Mouse (Mus musculus): ENCODE data around the gene Zcwpw1. TPM values are rescaled to one million over a fixed set of nuclear protein-coding genes. Genes with fewer than 3 reads are reported as not detected.
A peak's percentile ranks its signal among the peaks of the same experiment; 100 is the strongest.

The Zcwpw1 gene
- 26.6 and 31.8 TPM in 2 replicates for polyA plus RNA-seq (2015; fragmentation: Nextera tagmentation; extraction: Ambion mirVana)

GRCm38 (mm10) chr5:137787151-137787928, at the start of gene Zcwpw1, which contains the start of gene Mepce:
Gene Zcwpw1, plus strand, starts transcription at chr5:137787798.
Gene Mepce, minus strand, starts transcription at chr5:137787655.
- Histone ChIP-seq H3K27ac (peak within 1 kb of the TSS; percentile 98), H3K9ac (peak within 1 kb of the TSS; percentile 92), H3K36me3 (peaks cover 26% of the 10 kb centered on the region), H3K9me3 (replicated peaks) (no peaks in the 10 kb centered on the region), H3K27me3 (no peaks in the 10 kb centered on the region), H3K4me1 (peaks cover 38% of the 10 kb centered on the region), H3K4me2 (peak within 1 kb of the TSS; percentile 90), H3K4me3 (replicated peaks) (peak within 1 kb of the TSS; percentile 92)
- ATAC-seq (replicated peaks; ENCODE audit: low FRiP score) = peak; percentile 71
- under 1% methylated on average over 48 of the region's 48 CpGs for WGBS

DNA sequence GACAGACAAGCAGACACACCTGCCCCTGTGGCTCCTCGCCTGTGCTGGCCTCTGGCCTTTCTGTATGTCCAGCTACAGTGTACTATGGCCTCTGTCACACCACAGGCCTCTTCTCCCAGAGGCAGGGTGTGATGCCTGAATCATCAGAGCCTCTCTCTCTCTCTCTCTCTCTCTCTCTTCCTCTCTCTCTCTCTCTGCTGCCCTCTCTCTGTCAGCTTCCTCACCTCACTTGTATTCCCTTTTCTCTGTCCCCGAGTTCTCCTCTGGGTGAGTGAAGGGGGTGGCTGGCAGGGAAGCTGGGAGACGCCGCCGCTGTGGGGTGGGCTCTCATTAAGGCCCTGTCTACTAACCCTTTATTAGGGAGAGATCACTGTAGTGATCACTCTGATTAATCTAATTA, 49.1 kb upstream of the Zcwpw1 start:
- Histone ChIP-seq H3K27ac (no peak overlapping the region), H3K27me3 (no peaks in the 10 kb centered on the region), H3K4me1 (peaks cover 41% of the 10 kb centered on the region), H3K4me3 (replicated peaks) (no peak overlapping the region), H3K36me3 (peaks cover 24% of the 10 kb centered on the region), H3K4me2 (no peak overlapping the region), H3K9ac (no peak overlapping the region; the same call in 1 of the 2 replicates), H3K9me3 (replicated peaks) (no peaks in the 10 kb centered on the region)
- no peak for ATAC-seq (replicated peaks; ENCODE audit: low FRiP score)
- WGBS = 69% methylated on average over 5 of the region's 5 CpGs

GRCm38 (mm10) chr5:137739471-137739870, 48.1 kb upstream of the Zcwpw1 start:
- H3K9me3 ChIP-seq (replicated peaks) = no peaks in the 10 kb centered on the region
- no peaks in the 10 kb centered on the region for H3K27me3 ChIP-seq
- no peak overlapping the region for H3K27ac ChIP-seq
- ATAC-seq (replicated peaks; ENCODE audit: low FRiP score) = no peak
- peaks cover 19% of the 10 kb centered on the region for H3K36me3 ChIP-seq
- WGBS = 57% methylated on average over 9 of the region's 9 CpGs
- peak overlapping the region; percentile 69; the same call in 1 of the 2 replicates for H3K4me3 ChIP-seq (replicated peaks)
- H3K4me1 ChIP-seq = peaks cover 35% of the 10 kb centered on the region
- no peak overlapping the region for H3K9ac ChIP-seq
- H3K4me2 ChIP-seq = 0 out of 2 replicates have a peak overlapping the region, but pooled peaks have one; percentile 14

DNA sequence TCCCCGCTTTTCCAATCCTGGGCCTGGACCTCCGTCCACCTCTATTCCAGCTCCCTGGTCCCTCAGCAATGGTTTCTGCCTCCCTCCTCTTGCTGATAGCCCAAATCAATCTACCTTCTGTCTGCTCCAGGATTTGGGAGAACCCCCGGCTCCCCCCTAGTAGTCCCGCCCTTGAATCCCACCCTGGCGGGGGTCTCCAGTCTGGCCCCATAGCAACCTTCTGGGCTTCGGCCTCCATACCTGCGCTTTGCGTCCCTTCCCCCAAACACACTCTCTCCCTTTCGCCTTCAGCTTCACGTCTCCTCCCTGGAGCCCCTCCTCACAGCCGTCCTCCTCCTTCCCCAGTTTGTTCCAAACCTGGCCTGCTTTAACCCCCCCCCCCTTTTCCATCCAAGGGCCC, 47.1 kb upstream of the Zcwpw1 start:
- Histone ChIP-seq H3K4me1 (peaks cover 37% of the 10 kb centered on the region), H3K9ac (peak overlapping the region; percentile 65), H3K27ac (0 out of 2 replicates have a peak overlapping the region, but pooled peaks have one; percentile 81), H3K4me2 (peak overlapping the region; percentile 97), H3K4me3 (replicated peaks) (peak overlapping the region; percentile 69), H3K36me3 (peaks cover 12% of the 10 kb centered on the region), H3K9me3 (replicated peaks) (no peaks in the 10 kb centered on the region), H3K27me3 (no peaks in the 10 kb centered on the region)
- 10% methylated on average over 11 of the region's 11 CpGs for WGBS
- ATAC-seq (replicated peaks; ENCODE audit: low FRiP score) = no peak

GRCm38 (mm10) chr5:137741023-137741931, 46.3 kb upstream of the Zcwpw1 start, which contains the start of gene Nyap1:
Gene Nyap1, minus strand, starts transcription at chr5:137741607.
- peak; percentile 86 for ATAC-seq (replicated peaks; ENCODE audit: low FRiP score)
- Histone ChIP-seq H3K27me3 (no peaks in the 10 kb centered on the region), H3K4me2 (peak within 1 kb of the TSS; percentile 97), H3K36me3 (peaks cover 4% of the 10 kb centered on the region; the same call in 1 of the 2 replicates), H3K9ac (peak within 1 kb of the TSS; percentile 65), H3K9me3 (replicated peaks) (no peaks in the 10 kb centered on the region), H3K27ac (peak within 1 kb of the TSS; percentile 81), H3K4me1 (peaks cover 38% of the 10 kb centered on the region), H3K4me3 (replicated peaks) (peak within 1 kb of the TSS; percentile 69)
- WGBS = under 1% methylated on average over 67 of the region's 71 CpGs

- Histone ChIP-seq H3K36me3 (no peaks in the 10 kb centered on the region), H3K27ac (0 out of 2 replicates have a peak overlapping the region, but pooled peaks have one; percentile 81)
Measured at GRCm38 (mm10) chr5:137742048-137742447, 45.5 kb upstream of the Zcwpw1 start.

GRCm38 (mm10) chr5:137742836-137743235, 44.8 kb upstream of the Zcwpw1 start:
- H3K36me3 ChIP-seq = no peaks in the 10 kb centered on the region
- H3K9me3 ChIP-seq (replicated peaks) = no peaks in the 10 kb centered on the region
- no peak for ATAC-seq (replicated peaks; ENCODE audit: low FRiP score)
- peaks cover 49% of the 10 kb centered on the region for H3K4me1 ChIP-seq
- 93% methylated on average over 6 of the region's 6 CpGs for WGBS
- no peak overlapping the region for H3K27ac ChIP-seq
- H3K9ac ChIP-seq = no peak overlapping the region
- H3K4me2 ChIP-seq = no peak overlapping the region
- no peak overlapping the region for H3K4me3 ChIP-seq (replicated peaks)
- H3K27me3 ChIP-seq = no peaks in the 10 kb centered on the region

More at GRCm38 (mm10) chr5:137742048-137742447, 45.5 kb upstream of the Zcwpw1 start:
- WGBS = 59% methylated on average over 10 of the region's 10 CpGs
- Histone ChIP-seq H3K27me3 (no peaks in the 10 kb centered on the region), H3K4me3 (replicated peaks) (peak overlapping the region; percentile 69), H3K4me2 (peak overlapping the region; percentile 97), H3K9ac (no peak overlapping the region), H3K9me3 (replicated peaks) (no peaks in the 10 kb centered on the region), H3K4me1 (peaks cover 41% of the 10 kb centered on the region)
- no peak for ATAC-seq (replicated peaks; ENCODE audit: low FRiP score)

DNA sequence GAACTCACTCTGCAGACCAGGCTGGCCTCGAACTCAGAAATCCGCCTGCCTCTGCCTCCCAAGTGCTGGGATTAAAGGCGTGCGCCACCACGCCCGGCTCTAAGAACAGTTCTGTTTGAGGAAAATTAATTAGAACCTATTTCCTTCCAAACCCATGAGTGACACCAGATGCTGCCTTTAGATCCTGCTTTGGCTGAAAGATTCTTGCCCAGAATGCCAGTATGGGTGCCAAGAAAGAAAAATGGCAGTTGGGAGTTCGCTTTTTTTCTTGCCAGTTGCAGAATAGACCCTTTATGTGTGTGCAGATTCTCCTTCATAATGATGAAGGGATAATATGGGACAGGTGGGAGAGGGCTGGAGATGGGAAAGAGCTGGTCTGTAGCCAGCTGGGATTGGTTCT, 43.4 kb upstream of the Zcwpw1 start:
- Histone ChIP-seq H3K4me2 (no peak overlapping the region), H3K4me1 (peaks cover 52% of the 10 kb centered on the region), H3K27me3 (no peaks in the 10 kb centered on the region), H3K27ac (no peak overlapping the region), H3K9ac (no peak overlapping the region), H3K9me3 (replicated peaks) (no peaks in the 10 kb centered on the region), H3K36me3 (peaks cover under 1% of the 10 kb centered on the region; the same call in 1 of the 2 replicates), H3K4me3 (replicated peaks) (no peak overlapping the region)
- WGBS = 90% methylated on average over 7 of the region's 7 CpGs
- ATAC-seq (replicated peaks; ENCODE audit: low FRiP score) = no peak

DNA sequence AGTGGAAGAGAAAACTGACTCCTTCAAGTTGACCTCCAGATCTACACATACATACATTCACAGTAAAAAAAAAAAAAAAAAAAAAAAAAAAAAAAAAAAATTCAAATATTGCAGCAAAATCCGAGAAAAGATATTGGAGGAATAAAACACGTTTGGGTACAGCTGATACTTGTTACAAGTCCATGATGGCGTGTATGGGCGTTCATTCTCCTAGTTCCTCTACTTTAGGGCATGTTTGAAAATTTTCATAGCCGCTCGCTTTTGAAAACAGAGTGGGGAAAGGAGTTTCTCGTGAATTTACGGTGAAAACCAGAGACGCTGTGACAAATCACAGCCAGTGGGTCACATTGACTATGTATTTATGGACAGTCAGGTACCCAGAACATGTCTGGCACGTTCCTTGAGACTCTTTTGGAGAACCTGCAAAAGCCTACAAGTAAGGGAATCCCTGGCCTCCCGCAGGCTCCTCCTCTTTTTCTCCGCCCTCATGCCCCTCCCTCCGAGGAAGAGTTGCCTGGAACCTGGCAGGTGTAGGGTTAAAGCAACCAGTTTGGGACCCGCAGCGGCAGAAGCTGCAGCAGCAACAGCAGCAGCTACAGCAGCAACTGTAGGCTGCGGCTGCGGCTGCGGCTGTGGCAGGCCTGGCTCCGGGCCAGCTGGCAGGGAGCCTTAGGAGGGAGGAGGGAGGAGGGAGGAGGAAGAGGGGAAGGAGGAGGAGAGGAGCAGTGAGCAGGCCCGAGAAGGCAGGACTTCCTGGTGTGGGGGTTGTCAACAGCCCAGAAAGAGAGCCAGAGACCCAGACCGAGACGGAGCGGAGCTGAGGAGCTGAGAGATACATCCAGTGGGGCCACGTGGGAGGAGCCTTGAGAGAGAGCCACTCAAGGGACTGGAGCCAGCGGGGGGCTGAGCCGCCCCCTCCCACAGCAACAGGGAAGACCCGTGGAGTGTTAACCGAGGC, 42.1 kb upstream of the Zcwpw1 start, which contains the start of gene Tsc22d4:
Tsc22d4 (plus strand) TSS at position 517 of the 958 bp plus-strand sequence.
- WGBS = 3% methylated on average over 28 of the region's 28 CpGs
- Histone ChIP-seq H3K9ac (peak within 1 kb of the TSS; percentile 85), H3K4me3 (replicated peaks) (peak within 1 kb of the TSS; percentile 77), H3K27me3 (no peaks in the 10 kb centered on the region), H3K36me3 (peaks cover 7% of the 10 kb centered on the region), H3K9me3 (replicated peaks) (no peaks in the 10 kb centered on the region), H3K27ac (peak within 1 kb of the TSS; percentile 99), H3K4me1 (peaks cover 45% of the 10 kb centered on the region), H3K4me2 (peak within 1 kb of the TSS; percentile 86)
- ATAC-seq (replicated peaks; ENCODE audit: low FRiP score) = peak; percentile 90

DNA sequence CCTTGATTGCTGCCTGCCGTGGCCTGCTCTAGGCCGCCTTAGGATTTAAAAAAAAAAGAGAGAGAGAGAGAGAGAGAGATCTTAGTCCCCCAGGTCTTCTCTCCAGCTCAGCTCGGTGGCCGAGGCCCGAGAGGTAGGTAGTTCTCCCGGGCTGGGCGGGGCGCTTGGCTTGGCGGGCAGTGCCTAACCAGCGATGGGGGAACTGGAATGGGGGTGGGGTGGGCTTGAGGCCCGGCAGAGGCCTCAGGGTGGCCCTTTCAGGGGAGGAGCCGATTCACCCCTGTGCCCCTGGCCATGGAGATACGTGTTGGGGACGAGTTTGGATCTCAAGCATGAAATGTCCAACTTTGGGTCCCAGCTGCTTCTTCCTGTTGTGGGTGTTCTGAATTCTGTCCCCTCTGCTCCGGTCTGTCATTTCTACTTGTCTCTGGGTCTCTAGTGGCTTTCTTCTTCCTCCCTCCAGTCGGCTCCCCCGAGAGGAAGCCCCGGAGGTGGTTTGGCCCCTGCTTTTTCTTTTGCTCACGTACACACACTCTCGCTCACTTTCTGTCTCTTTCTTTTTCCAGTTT, 41.2 kb upstream of the Zcwpw1 start:
- H3K4me2 ChIP-seq = peak overlapping the region; percentile 86
- WGBS = 0% methylated on average over 20 of the region's 20 CpGs
- H3K9me3 ChIP-seq (replicated peaks) = no peaks in the 10 kb centered on the region
- H3K9ac ChIP-seq = peak overlapping the region; percentile 85
- H3K36me3 ChIP-seq = peaks cover 16% of the 10 kb centered on the region
- peak overlapping the region; percentile 77 for H3K4me3 ChIP-seq (replicated peaks)
- peak; percentile 20 for ATAC-seq (replicated peaks; ENCODE audit: low FRiP score)
- H3K27me3 ChIP-seq = no peaks in the 10 kb centered on the region
- peaks cover 42% of the 10 kb centered on the region for H3K4me1 ChIP-seq
- peak overlapping the region; percentile 99 for H3K27ac ChIP-seq

All from kidney, embryonic 15.5 days (tissue).